Mouse (Mus musculus): ENCODE measurements at regions not wholly inside any gene's neighbourhood (a gene's known extent, or its start where the extent isn't known, plus 50 kb on each side); places are given as distances from the start of the nearest gene placed in this dataset.

DNA sequence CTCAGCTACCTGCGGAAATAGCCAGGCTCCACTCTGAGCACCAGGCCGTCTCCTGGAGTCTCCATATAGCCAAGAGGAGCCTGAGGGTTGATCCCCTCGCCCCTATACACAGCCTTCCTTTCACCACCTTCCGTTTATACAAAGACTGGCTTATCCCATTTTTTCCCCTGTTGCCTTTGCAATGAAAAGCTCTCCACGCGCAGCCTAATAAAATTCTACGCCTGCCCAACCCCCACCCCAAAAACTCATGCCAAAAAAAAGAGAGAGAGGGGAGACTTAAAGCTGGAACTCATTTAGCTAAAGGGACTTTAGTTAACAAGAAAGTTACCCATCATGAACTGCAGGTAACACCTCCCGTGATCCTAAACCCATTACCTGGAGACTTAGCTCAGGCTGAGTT, 762.5 kb downstream of the Kcnj2 start:
- TF ChIP-seq CTCF (IDR thresholded peaks at IDR 0.05; ENCODE audit: insufficient read depth, low read depth, low read length) (no peak), POLR2A (IDR thresholded peaks at IDR 0.05; ENCODE audit: insufficient read depth, low read depth, low read length) (no peak)
